Mouse (Mus musculus) adrenal gland, adult 8-10 months (tissue): ENCODE results near the gene Ikbip. TPM values are rescaled to one million over a fixed set of nuclear protein-coding genes. Genes with fewer than 3 reads are reported as not detected.
A peak's percentile ranks its signal among the peaks of the same experiment; 100 is the strongest.

Experiments used
- DNase-seq: peaks from one replicate; pipeline ENCODE4 v3.0.0; 2022
- total RNA-seq, 4 experiments: library from RNA; stranded (reverse); gene quantifications; 2 replicates each; pipeline ENCODE4 v1.2.4; 2022

Gene Ikbip
- total RNA-seq, 4 experiments from 2014 or later, result 31.9 to 51.4 (median 42.2) TPM

DNA sequence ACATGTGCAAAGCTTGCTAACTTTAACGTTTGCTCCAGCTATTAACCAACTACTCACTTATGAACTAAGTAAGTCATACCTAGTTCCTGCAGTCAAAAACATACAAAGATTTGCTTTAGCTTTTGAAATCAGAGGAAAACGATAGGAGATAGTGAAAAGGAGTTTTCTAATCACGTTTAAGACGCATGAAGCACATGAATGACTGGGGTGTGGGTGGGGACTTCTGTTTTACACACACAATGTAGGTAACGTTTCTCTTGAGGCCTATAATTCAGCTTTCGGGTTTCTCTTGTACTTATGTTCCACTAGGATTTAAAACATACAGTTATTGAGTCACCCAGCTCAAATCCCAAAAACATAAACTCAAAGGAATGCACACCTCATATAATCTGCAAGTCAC, 39.9 kb downstream of the Ikbip start:
- DNase-seq, result no peak

GRCm38 (mm10) chr10:91123281-91123827, 40.6 kb downstream of the Ikbip start:
- peak; percentile 51 for DNase-seq

GRCm38 (mm10) chr10:91123828-91124822, 41.4 kb downstream of the Ikbip start, which contains the start of gene Slc25a3:
Gene Slc25a3, minus strand, starts transcription at chr10:91124059.
- DNase-seq, result peak; percentile 98

- peak; percentile 29 for DNase-seq
Measured at GRCm38 (mm10) chr10:91126618-91127355, 44.0 kb downstream of the Ikbip start.

DNA sequence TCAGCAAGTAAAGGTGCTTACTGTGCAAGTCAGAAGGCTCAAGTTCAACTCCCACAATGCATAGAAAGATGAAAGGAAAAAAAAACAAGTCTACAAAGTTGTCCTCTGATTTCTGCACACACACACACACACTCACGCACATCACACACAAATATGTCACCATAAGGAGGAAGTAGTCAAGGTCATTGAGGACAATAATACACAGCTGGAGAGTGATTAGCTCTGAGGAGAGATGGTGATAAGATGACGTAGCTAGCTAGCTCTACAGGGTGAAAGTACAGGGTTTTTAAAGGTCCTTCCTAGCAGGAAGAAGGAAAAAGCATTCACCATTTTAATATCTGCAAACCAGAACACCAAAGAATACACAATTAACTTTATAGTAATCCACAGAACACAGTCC, 44.7 kb downstream of the Ikbip start:
- DNase-seq, result no peak

DNA sequence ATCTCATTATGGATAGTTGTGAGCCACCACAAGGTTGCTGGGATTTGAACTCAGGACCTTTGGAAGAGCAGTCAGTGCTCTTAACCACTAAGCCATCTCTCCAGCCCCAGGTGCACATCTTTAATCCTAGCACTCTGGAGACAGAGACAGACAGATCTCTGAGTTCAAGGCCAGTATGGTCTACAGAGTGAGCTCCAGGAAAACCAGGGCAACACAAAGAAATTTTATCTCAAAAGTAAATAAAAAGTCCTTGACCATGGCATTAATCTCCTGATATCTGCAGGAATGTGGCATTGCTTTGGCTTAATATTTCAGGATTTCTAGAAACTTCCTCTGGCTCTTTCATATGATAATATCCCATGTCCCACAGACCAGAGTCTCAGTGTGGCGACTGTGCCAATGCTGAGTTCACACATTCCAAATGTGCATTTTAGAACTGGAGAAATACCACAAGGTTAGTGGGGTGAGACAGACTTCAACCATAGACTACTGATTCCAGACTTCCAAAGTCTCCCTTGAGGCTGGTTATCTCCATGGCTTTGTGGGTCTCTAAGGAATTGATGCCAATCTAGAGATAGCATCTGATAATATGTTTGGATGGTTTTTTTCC, 45.9 kb downstream of the Ikbip start:
- DNase-seq, result peak; percentile 54

GRCm38 (mm10) chr10:91130792-91131191, 48.1 kb downstream of the Ikbip start:
- DNase-seq, result no peak

DNA sequence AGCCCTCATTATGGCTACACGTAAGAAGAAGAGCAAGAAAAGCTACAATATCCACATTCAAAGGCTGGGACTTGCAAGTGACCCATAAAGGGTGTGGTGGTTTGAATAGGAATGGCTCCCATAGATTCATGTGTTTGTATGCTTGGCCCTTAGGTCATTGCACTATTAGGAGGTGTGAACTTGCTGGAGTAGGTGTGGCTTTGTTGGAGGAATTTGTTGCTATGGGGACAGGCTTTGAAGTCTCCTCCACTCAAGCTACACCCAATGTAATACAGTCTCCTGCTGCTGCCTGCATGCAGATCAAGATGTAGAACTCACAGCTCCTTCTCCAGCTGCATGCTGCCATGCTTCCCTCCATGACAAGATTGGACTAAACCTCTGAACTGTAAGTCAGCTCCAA, 48.8 kb downstream of the Ikbip start:
- DNase-seq, result no peak

GRCm38 (mm10) chr10:91135302-91135972, 52.7 kb downstream of the Ikbip start:
- DNase-seq, result no peak

DNA sequence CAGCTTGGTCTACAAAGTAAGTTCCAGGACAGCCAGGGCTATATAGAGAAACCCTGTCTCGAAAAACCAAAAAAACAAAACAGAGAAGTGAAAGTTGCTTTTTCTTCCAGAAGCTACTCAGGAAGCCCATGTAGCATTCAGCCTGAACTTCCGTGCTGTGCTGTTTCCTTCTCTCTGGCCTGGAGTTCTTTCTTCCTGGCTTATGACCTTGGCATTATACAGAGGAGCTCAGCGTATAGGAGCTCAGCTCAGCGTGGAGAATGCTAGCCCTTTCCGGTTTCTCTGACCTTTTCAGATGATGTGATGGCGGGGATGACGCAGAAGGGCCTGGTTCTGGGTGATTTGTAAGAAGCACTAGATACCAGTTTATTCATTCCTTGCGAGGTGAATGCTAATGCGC, 54.7 kb downstream of the Ikbip start:
- no peak for DNase-seq

DNA sequence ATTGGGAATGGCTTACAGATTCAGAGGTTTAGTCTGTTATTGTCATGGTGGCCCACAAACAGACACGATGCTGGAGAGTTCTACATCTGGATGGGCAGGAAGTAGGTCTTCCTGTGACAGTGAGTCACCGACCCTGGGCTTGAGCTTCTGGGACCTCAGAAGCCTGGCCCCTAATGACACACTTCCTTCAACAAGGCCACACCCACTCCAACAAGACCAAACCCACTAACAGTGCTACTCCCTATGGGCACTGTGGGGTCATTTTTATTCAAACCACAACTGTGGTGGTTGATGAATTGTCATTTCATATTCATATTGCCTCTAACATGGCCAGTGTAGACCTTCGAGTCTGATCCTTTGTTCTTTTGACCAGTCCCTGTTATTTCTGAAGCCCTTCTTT, 55.6 kb downstream of the Ikbip start:
- DNase-seq, result no peak

DNA sequence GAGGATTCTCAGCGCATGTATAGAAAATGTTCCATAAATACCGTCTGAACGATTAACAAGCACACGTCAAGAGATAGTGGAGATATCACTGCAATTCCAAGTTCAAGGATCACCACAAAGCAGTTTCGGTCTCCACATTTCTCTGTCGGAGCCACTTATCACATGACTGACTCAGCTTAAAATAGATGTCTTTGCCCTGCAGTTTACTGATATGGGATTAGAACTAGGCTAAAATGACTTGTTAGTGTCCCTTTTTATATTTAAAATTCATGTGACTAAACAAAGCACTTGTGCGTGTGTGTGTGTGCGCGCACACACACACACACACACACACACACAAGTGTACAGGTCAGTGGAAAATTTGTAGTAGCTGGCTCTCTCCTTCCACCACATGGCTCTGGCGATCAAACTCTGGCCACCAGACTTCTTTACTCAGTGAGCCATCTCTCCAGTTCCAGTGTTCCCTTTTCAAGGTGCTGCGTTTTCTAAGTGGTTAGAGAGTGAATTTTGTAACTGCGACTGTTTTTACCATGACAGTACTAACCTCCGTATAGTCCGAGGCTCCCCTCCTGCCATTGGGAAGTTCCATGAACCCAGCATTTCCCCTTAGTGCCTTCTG, 56.5 kb downstream of the Ikbip start:
- no peak for DNase-seq

DNA sequence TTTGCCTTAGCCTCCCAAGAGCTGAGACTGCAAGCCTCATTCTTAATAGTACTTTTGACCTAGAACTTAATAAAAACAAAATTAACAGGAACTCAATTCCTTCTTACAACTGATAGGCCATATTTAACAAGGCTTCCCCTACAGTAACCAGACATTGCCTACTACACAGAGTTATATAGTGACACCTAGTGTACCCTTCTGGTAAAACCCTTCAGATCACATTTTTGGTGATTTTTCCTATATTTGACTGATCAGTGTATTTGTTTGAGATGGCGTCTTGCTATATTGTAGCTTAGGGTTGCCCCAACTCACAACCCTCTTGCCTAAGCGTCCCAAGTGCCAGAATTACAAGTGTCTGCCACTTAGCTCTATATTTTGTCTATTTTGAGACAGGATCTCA, 58.8 kb downstream of the Ikbip start:
- no peak for DNase-seq

DNA sequence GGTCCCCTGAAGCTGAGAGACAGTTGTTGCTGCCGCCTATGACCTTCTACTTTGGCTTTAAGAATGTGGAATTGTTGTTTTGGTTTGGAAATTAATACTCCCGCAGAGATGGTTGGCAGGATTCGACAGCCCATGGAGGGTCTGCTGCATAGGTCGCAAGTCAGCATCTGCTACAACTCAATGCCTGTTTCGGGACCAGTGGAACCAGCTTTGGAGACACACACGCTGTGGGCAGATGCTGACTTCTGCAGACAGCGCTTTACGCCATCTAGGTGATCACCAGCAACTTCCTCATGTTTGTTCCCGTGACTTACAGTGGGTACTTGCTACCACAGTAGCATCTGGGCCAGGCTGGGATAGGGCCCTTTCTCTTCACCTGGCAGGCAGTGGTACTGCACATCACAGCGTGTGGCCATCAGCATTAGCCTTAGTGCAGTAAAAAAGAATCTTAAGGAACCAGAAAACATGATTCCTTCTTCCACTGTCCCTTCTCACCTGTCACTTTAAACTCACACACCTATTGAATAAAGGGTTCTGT, 60.0 kb downstream of the Ikbip start:
- DNase-seq, result no peak

GRCm38 (mm10) chr10:91143313-91144230, 60.8 kb downstream of the Ikbip start:
- DNase-seq, result no peak

GRCm38 (mm10) chr10:91145413-91145812, 62.7 kb downstream of the Ikbip start:
- DNase-seq, result no peak
